Mouse (Mus musculus): ENCODE results near the gene E2f2.

DNA sequence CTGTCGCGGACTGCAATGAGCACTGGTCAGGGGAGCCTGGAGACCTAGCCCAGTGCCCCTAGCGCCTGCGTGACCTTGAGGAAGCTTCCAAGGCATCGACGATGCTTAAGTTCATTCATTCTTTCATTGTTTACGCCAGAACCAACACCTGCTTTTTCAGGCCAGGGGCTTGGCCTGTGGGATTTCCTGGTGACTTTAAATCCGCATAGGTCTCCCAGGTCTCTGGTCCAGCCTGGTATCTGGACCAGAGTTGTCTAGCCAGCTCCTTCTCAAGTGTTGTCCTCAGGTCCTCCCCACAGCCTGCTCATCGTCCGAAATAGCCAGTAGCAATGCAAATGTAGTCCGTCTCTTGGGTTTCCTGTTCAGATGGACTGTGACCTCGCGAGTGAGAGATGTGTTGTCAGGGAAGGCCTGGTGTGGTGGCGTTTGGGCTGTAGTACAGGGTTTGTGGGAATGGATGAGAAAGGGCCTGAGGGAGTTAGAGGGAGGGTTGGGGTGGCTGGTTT is 1.1 kb downstream of the E2f2 start:
- no peak for TF ChIP-seq CTCF (IDR thresholded peaks at IDR 0.05; ENCODE audit: low read depth)
- TF ChIP-seq EP300 (IDR thresholded peaks at IDR 0.05; ENCODE audit: low read depth) = no peak
